Mouse (Mus musculus): ENCODE results near the gene Zc3h14.

GRCm38 (mm10) chr12:98802245-98802644, 55.5 kb downstream of the Zc3h14 start:
- no peak for TF ChIP-seq REST (IDR thresholded peaks at IDR 0.05; ENCODE audit: insufficient read depth, insufficient read length)
- no peak for TF ChIP-seq MAX (IDR thresholded peaks at IDR 0.05; ENCODE audit: low read depth)
- TF ChIP-seq MYOD1 (IDR thresholded peaks at IDR 0.05; ENCODE audit: control insufficient read depth in 1 of 3, insufficient read length in 2 of 3, low read depth in 2 of 3) = no peak
- no peak for TF ChIP-seq POLR2A (IDR thresholded peaks at IDR 0.05; ENCODE audit: insufficient read length, low read depth)
- no peak for TF ChIP-seq CEBPB (IDR thresholded peaks at IDR 0.05; ENCODE audit: insufficient read depth, poor library complexity, severe bottlenecking)
- TF ChIP-seq USF1 (IDR thresholded peaks at IDR 0.05; ENCODE audit: low read depth) = no peak
- no peak for TF ChIP-seq MYOG (IDR thresholded peaks at IDR 0.05; ENCODE audit: control insufficient read depth in 1 of 3, insufficient read depth in 1 of 3, insufficient read length in 2 of 3, low read depth in 2 of 3)
- TF ChIP-seq TCF12 (IDR thresholded peaks at IDR 0.05; ENCODE audit: insufficient read depth, poor library complexity, severe bottlenecking) = no peak

Measured in myocyte (in vitro differentiated cells).